Mouse (Mus musculus) layer of hippocampus, adult 9-11 months (tissue): ENCODE results near the gene Mfap1a.
"Not testable (repeated sequence)": the region's sequence is repeated elsewhere in the genome, so short reads cannot be mapped to it uniquely, and the experiment has no call there.

Source experiments
- DNase-seq: peaks from one replicate; pipeline ENCODE4 v3.0.0; 2022

Mfap1a gene

DNA sequence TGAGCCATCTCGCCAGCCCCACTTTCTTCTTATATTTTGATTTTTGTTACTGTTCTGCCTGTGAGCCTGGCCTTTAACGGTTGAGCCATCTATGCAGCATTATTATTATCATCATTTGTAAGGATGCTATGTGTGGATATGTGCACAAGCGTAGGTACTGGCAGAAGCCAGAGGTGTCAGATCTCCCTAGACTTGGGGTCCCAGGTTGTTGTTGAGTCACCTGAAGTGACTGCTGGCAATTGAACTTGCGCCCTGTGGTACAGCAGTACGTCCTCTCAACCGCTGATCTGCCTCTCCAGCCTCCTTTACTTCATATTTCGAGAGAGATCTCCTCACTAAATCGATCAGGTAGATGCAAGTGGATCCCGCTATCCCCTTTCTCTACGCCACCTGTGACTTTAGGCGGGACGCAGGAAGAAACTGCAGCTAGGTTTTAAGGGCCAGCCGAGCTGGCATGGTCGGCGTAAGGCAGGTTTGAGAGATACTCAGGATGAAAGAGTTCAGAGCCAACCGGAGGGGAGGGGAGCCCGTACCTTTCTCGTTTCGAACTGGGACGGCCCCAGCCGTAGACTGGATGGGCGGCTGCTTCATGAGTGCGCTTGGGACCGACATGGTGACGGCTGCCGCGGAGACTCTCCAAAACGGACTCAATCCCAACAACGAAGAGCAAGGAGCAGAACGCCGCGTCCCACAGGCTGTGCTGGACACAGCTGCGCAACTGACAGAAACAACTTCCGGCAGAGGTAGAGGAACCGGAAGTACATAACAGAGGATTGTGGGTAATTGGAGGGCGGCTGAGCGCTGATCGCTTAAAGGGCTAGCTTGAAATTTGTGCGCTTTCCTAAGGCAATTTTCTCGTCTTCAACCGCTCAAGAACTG, 32.9 kb downstream of the Mfap1a start, which contains the start of gene Mfap1b:
Gene Mfap1b, minus strand, starts transcription at position 767 of the 879 bp plus-strand sequence.
- peak; percentile 88 for DNase-seq

GRCm38 (mm10) chr2:121472783-121473182, 33.7 kb downstream of the Mfap1a start:
- DNase-seq, result not testable (repeated sequence)

DNA sequence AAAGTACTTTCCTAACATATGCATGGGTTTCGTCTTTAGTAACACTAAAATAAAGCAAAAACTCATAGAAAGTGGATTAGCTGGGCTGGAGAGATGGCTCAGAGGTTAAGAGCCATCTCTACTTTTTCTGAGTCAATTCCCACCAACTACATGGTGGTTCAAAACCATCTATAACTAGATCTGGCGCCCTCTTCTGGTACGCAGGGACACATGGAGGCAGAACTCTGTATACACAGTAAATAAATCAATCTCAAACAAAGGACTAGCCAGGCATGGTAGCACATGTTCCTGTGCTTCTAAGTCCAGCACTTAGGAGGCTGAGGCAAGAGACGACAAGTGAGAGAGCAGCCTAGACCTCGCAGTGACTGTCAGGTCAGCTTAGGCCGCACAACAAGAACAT, 37.5 kb downstream of the Mfap1a start:
- DNase-seq, result not testable (repeated sequence)

DNA sequence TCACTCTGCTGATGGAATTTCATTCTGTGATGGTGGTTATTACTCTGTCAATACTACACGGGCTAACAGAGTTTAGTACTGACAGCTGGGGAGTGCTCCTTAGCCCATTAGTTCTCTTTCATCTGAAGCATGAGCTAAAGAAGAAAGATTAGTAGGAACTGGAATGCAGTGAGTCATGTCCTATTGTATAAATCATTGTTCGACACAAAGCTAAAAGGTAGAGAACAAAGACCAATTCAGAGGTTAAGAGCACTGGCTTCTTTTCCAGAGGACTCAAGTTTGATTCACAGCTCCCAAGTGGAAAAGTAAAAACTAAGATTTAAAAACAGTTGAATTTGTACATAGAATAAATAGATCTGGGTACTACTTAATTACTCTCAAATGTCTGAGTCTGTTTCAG, 46.4 kb downstream of the Mfap1a start:
- DNase-seq, result no peak

DNA sequence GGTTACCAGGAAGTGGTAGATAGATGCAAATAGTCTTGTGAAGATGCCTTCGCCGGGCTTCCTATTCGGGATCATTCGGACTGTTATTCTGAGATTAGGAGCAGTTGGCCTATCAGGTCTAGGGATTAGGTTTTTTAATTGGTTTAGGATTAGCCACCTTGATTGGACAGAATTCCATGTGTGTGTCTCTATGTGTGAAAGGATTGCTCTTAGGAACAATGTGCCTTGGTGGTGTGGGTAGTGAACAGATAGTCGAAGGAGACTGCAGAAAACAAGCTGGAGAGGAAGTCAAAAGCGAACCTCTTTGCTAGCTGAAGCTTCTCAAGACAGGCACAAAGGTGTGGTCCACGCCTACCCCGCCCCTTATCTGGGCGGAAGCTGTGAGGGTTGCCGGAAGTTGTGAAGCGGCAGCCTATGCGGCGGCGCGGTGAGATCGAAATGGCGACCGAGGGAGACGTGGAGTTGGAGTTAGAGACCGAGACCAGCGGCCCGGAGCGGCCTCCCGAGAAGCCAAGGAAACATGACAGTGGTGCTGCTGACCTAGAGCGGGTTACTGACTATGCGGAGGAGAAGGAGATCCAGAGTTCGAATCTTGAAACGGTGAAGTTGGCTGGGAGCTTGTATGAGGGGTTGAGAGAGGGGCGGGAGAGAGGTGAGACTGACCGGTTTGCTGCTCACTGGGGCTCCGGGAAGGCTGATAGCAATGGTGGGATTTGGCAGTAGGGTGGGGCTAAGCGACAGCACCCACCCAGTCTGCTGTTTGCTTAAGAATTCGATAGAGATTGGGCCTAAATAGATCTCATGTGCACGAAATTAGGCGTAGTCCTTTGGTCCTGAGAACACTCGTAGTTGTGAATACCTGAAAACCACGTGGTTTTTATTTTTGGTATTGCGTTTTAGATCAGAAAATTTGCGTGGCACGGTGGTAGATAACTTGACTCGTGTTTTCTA, 49.5 kb downstream of the Mfap1a start, which contains the start of gene Serinc4:
Gene Serinc4, minus strand, starts transcription at position 90 of the 951 bp plus-strand sequence.
- peak; percentile 81 for DNase-seq

DNA sequence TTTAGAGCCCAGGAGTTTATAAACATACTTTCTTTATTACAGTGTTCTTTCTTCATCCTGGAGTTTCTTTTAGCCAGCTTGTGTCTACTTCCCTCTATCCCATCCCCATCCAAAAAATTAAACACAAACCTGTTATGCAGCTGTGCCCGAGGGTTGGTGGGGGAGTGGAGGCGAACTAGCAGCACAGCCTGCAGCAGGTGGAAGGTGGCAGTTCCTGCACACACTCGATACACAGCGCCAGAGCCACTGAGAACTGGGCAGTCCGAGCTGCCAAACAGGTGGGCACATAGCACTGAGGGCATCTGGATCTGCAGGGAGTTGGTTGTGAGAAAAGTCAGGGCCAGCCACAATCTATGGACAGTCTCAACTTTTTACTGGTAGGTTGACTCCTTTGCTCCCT, 50.9 kb downstream of the Mfap1a start:
- no peak for DNase-seq

DNA sequence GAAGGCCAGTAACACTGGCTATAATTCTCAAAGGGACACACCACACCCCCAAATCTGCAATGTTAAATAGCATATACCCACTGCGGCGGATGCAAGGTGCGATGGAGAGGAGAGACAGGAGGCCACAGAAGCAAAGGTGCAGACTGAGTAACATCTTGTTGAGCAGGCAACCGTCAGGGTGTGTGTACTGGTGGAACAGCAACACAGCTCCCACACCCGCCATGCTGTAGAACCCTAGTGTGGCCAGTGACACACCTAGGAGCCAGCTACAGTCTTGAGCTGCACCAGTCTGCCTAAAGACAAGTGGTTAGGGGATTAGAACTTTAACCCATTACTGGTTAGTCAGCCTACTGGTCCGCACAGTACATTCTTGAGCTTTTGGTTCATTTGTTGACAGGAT, 52.5 kb downstream of the Mfap1a start:
- DNase-seq, result no peak

DNA sequence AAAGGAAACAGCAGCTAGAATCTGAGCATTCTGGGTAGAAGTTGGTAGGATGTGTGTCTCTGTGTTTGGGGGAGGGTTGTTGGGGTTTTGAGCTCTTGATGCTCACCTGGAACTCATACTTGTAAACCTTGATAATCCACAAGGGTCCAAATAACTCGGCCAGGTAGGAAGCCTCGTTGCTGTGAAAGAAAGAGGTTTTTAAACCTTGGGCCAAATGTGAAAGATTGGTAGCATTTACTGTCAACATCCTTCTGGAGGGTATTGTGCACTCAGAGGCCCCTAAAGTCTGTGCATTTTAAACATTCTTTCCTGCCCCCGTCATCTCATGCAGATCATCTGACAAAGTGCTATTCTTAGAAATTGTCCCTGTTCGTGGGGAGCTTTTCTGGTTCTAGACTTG, 53.5 kb downstream of the Mfap1a start, which contains the start of gene Hypk:
Gene Hypk, plus strand, starts transcription at position 301 of the 400 bp plus-strand sequence.
- no peak for DNase-seq

- DNase-seq, result no peak
These were observed 54.1 kb downstream of the Mfap1a start for GRCm38 (mm10) chr2:121452361-121452760.

DNA sequence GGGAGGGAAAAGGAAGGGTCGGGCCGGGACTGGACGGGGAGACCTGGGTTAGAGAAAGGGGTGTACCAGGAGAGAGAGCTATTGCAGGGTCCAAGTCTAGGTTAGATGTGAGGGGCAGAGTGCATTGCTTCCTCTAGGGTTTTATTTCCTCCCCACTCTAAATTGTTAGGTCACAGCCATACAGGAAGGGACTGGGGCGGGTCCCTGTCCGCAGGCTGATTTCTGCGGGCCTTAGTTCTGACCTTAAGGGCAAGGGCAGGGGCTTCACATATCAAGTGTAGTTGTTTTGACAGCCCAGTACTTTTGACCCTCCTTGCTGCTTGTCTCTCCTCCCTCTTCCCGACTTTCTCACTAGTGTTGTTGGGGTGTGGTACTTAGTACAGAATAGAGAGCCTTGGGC, 56.4 kb downstream of the Mfap1a start:
- DNase-seq, result no peak

- DNase-seq, result no peak
These were observed 56.9 kb downstream of the Mfap1a start for GRCm38 (mm10) chr2:121449545-121450011.

DNA sequence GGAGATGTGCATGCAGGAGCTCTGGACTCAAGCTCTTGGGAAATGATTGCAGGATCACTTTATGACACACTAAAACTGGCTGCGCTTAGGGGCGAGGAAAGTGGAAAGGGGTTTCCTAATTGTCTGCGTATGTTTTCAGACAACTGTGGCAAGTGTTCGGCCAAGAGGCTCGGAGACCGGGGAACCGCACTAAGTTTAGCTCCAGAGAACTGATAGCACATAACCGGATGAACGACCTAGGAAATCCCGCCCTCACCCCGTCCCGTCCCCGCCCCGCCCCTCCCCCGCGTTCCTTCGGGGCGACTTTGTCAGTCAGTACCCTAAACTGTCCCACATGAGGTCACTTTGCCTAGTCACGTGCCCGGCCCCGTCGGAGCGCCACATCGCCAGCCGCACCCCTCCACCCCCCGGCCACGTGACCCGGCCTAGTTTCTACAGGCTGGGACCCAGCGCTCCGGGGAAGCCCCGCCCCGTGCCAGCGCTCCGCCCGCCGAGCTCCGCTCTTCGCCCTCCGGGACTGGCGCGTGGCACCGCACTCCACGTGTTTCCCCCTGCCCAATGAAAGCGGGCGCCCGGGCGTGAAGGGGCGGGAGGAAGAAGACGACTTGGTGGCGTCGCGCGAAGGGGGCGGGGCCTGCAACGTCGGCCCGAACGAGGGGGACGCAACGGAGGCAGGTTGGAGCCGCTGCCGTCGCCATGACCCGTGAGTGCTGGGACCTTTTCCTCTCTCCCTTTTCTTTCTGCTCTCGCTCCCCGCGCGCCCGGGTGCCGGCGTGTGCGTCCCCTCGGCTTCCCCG, 57.5 kb downstream of the Mfap1a start, which contains the start of gene Serf2:
Gene Serf2, plus strand, starts transcription at position 457 of the 797 bp plus-strand sequence.
- peak; percentile 100 for DNase-seq

DNA sequence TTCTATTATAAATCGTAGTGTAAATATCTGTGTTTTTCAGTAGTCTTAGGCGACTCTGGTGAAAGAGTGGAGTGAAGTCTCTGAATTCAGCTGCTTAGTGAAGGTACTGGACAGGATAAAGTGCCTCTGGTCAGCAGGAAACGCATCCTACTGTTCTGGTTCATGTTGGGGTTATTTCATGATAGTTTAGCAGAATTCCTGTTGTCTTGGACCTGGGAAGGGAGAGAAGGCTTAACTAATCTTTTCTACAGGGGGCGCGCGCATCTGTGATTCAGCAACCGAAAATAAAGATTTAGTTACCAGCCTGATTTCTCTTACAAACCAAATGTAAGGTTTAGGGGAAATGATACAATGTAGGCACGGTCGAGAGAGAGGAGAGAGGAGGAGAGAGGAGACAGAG, 58.3 kb downstream of the Mfap1a start:
- DNase-seq, result no peak

- no peak for DNase-seq
These were observed 59.5 kb downstream of the Mfap1a start for GRCm38 (mm10) chr2:121447006-121447405.

DNA sequence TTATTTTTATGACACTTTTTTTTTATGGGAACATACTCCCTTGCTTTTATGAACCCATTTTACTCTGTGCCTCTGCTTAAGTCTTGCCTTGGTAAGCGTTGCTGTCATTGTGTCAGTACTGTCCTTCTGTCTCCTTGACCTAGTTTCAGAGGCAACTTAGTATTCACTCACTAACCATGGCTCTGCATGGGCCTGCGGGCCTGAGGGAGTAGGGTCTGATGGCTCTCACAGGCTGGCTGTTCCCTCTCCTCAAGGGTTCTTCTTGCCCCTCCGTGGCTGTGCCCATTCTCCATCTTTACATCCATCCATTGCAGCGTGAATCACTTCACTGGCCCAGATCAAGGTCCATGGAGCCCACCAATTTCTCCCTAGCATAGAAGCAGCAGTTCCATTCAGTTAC, 60.0 kb downstream of the Mfap1a start:
- DNase-seq, result no peak

GRCm38 (mm10) chr2:121445117-121445516, 61.3 kb downstream of the Mfap1a start:
- no peak for DNase-seq

DNA sequence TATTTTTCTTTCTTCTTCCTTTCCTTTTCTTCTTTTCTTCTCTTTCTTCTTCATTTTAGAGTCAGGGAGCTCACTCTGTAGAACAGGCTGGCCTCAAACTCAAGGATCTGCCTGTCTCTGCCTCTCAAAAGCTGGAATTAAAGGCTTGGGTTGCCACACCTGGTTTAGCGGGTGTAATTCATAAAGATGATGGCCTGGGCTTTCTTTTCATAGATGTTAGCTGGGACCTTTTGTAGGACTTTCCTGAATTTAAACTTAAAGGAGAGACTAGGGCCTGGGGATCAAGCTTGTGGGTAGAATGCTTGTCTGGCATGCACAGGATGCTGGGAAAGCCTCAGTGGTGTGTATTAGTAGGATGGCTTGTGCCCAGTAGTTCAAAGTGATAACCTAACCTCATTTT, 62.3 kb downstream of the Mfap1a start, which contains the start of gene Ell3:
Gene Ell3, minus strand, starts transcription at position 101 of the 400 bp plus-strand sequence.
- no peak for DNase-seq

DNA sequence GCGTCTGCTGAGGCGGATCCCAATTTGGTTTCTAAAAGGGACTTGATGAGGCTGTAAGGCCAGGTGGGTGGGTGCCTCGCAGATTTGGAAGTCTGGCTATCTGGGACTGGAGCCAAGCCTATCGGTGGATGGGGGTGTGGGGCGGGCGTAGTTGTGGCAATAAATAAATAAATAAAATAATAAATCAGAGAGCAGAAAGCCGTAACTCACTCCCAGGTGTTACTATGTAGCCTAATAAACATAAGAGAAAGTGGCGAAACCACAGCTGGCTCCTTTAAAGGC, 63.5 kb downstream of the Mfap1a start:
- DNase-seq, result no peak

DNA sequence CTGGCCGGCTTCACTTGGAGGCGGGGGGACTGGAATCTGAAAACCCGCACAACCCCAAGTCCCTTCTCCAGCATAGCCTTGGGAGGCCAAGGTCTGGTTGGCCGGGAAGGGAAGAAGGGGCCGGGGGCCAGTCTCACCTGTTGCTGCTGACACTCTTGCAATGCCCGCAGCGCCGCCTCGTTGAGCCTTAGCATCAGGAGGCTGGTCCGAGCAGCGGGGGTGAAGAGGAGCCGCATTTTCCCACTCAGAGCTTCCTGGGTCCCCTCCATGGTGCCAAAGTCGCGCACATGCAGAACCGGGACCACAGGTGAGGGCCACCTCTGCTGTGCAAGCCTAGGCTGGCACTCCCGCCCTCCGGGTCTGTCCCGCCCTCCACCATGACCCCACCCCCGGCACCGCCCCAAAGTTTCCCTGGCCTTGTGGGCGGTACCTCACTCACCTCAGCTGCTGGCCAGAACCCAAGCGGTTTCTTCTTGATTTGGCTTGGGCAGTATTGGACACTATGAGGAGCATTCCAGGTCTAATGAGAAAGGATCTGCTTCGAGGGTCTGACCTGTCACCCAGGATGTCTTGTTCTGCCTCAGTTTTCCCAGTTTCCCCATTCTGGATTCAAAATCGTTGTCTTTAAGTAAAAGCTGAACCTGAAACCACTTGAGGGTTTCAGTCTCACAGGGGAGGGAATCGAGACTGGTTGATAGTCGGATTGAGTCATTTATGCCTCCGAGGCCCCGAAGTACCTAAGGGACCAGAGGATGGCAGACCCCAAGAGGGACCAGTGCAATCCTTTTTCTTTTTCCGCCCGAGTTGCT, 64.0 kb downstream of the Mfap1a start:
- no peak for DNase-seq
